Comparison of ENCODE assay signal across 9 mouse cellular contexts in genomic region chr10:5921771-5922170, GRCm38 (mm10). TPM values are rescaled to one million over a fixed set of nuclear protein-coding genes. Genes with fewer than 3 reads are reported as not detected.
DNase-seq lines count a peak whose midpoint lies in the region; ATAC-seq and TF ChIP-seq lines count a peak whose summit lies in the region.
"Had no signal": no experiment of that assay in that cellular context is flagged by ENCODE, and none has a peak within 500 bp of the region (broad histone marks: within the 10 kb centered on the region; RNA-seq: fewer than 3 reads in every experiment).

No protein-coding gene starts in this region.

- H3K27me3 ChIP-seq in heart, embryonic 13.5 days (replicated peaks): peaks cover 19% of the 10 kb centered on the region
- H3K27me3 ChIP-seq in forebrain, embryonic 10.5 days (ENCODE audit: poor library complexity, severe bottlenecking): peaks cover 32% of the 10 kb centered on the region
- H3K27me3 ChIP-seq in limb, embryonic 14.5 days (ENCODE audit: control insufficient read depth, insufficient read depth, low read length): peaks cover 16% of the 10 kb centered on the region
- H3K27me3 ChIP-seq in small intestine, adult 2 months (ENCODE audit: control insufficient read depth, insufficient read depth, low read length): peaks cover 10% of the 10 kb centered on the region

- no peak for TF ChIP-seq CTCF in small intestine, adult 2 months (IDR thresholded peaks at IDR 0.05; ENCODE audit: extremely low read depth, insufficient read length, insufficient replicate concordance, low read depth, low read length)

- H3K27ac ChIP-seq in heart, embryonic 13.5 days (replicated peaks): no peak overlapping the region
- H3K27ac ChIP-seq in ES-E14 (ENCODE audit: insufficient read depth, low read depth, low read length, poor library complexity, severe bottlenecking): no peak overlapping the region
- peak overlapping the region; percentile 81 for H3K27ac ChIP-seq in forebrain, embryonic 10.5 days
- no peak overlapping the region for H3K27ac ChIP-seq in limb, embryonic 14.5 days (replicated peaks; ENCODE audit: low read depth, low read length)
- no peak overlapping the region for H3K27ac ChIP-seq in small intestine, adult 2 months (ENCODE audit: insufficient read depth, low read depth, low read length)

- H3K4me2 ChIP-seq in heart, embryonic 13.5 days: peak overlapping the region; percentile 100
- H3K4me2 ChIP-seq in limb, embryonic 14.5 days (replicated peaks; ENCODE audit: low read depth, low read length, severe bottlenecking): peak overlapping the region; percentile 98

- H3K9ac ChIP-seq in heart, embryonic 13.5 days: peak overlapping the region; percentile 77
- H3K9ac ChIP-seq in ES-E14 (ENCODE audit: insufficient read depth, low read depth, low read length, poor library complexity, severe bottlenecking): peak overlapping the region; percentile 47
- H3K9ac ChIP-seq in limb, embryonic 14.5 days (ENCODE audit: low read depth, low read length, severe bottlenecking): peak overlapping the region; percentile 54

- ATAC-seq in heart, embryonic 13.5 days (ENCODE audit: extremely low read depth, insufficient number of reproducible peaks, low FRiP score, low TSS enrichment): no peak
- no peak for ATAC-seq in limb, embryonic 14.5 days (ENCODE audit: low FRiP score, low read depth)

- TF ChIP-seq POLR2A in limb, embryonic 14.5 days (IDR thresholded peaks at IDR 0.05; ENCODE audit: borderline replicate concordance, extremely low read depth, insufficient read depth, insufficient read length): no peak
- no peak for TF ChIP-seq POLR2A in small intestine, adult 2 months (IDR thresholded peaks at IDR 0.05; ENCODE audit: low read depth, low read length)

- peaks cover 15% of the 10 kb centered on the region for H3K4me1 ChIP-seq in heart, embryonic 13.5 days
- H3K4me1 ChIP-seq in ES-E14 (ENCODE audit: control insufficient read depth in 2 of 2, insufficient read depth in 2 of 2, low read length in 2 of 2, poor library complexity in 1 of 2): peaks cover 0 to 3% of the 10 kb centered on the region in 2 experiments; a peak in 1 of 4 replicates
- H3K4me1 ChIP-seq in forebrain, embryonic 10.5 days: peaks cover 19% of the 10 kb centered on the region
- peaks cover 4% of the 10 kb centered on the region; the same call in 1 of the 2 replicates for H3K4me1 ChIP-seq in limb, embryonic 14.5 days (ENCODE audit: control insufficient read depth, insufficient read depth, low read length)
- H3K4me1 ChIP-seq in small intestine, adult 2 months (ENCODE audit: control insufficient read depth, insufficient read depth, insufficient read length, low read length): no peaks in the 10 kb centered on the region

- H3K36me3 ChIP-seq in heart, embryonic 13.5 days: no peaks in the 10 kb centered on the region
- H3K36me3 ChIP-seq in ES-E14 (ENCODE audit: control insufficient read depth, insufficient read depth, low read length, poor library complexity, severe bottlenecking): no peaks in the 10 kb centered on the region
- H3K36me3 ChIP-seq in forebrain, embryonic 10.5 days (replicated peaks): no peaks in the 10 kb centered on the region
- no peaks in the 10 kb centered on the region for H3K36me3 ChIP-seq in limb, embryonic 14.5 days (ENCODE audit: control insufficient read depth, insufficient read depth, low read length)
- no peaks in the 10 kb centered on the region for H3K36me3 ChIP-seq in small intestine, adult 2 months (ENCODE audit: control insufficient read depth, insufficient read depth, low read length)

- H3K9me3 ChIP-seq in heart, embryonic 13.5 days: no peaks in the 10 kb centered on the region
- no peaks in the 10 kb centered on the region for H3K9me3 ChIP-seq in ES-E14 (ENCODE audit: control insufficient read depth, insufficient read depth, low read depth, low read length)
- H3K9me3 ChIP-seq in forebrain, embryonic 10.5 days: no peaks in the 10 kb centered on the region
- no peaks in the 10 kb centered on the region for H3K9me3 ChIP-seq in limb, embryonic 14.5 days (ENCODE audit: control insufficient read depth, low read length)

- no peak for DNase-seq in heart, adult 18-20 months
- no peak for DNase-seq in ES-E14 (ENCODE audit: low read depth, low spot score)
- DNase-seq in forebrain, embryonic 10.5 days (ENCODE audit: extremely low spot score, low spot score): peak; percentile 16
- no peak for DNase-seq in limb, embryonic 14.5 days (ENCODE audit: low spot score)
- DNase-seq in adrenal gland, postnatal 4 days (ENCODE audit: low spot score in 2 of 2): no peak
- no peak for DNase-seq in lung, postnatal 4 days

- under 1% methylated on average over 31 of the region's 31 CpGs for WGBS in heart, embryonic 13.5 days
- WGBS in forebrain, embryonic 10.5 days: under 1% methylated on average over 31 of the region's 31 CpGs
- 1% methylated on average over 28 of the region's 31 CpGs for WGBS in limb, embryonic 14.5 days
- WGBS in small intestine, adult 2 months: 2% methylated on average over 31 of the region's 31 CpGs

- H3K4me3 ChIP-seq in heart, embryonic 13.5 days: peak overlapping the region; percentile 74
- peak overlapping the region; percentile 71 to 80 for H3K4me3 ChIP-seq in ES-E14 (ENCODE audit: insufficient read depth in 1 of 2, low read depth in 1 of 2, low read length in 2 of 2, poor library complexity in 1 of 2, severe bottlenecking in 1 of 2)
- H3K4me3 ChIP-seq in forebrain, embryonic 10.5 days: peak overlapping the region; percentile 78
- H3K4me3 ChIP-seq in limb, embryonic 14.5 days (replicated peaks; ENCODE audit: low read length): peak overlapping the region; percentile 61
- H3K4me3 ChIP-seq in small intestine, adult 2 months (ENCODE audit: low read depth, low read length): peak overlapping the region; percentile 54

- in situ Hi-C loops in ES-E14 (cut with MboI; ENCODE audit: low sequenced_read_pairs in 2 of 2, unreplicated experiment in 2 of 2): no loop called here

TF ChIP-seq in ES-E14, 5 proteins besides CTCF, POLR2A, EP300 and RAD21:
- TF ChIP-seq CHD2 (IDR thresholded peaks at IDR 0.05; ENCODE audit: low read depth, low read length): no peak
- TF ChIP-seq HCFC1 (IDR thresholded peaks at IDR 0.05; ENCODE audit: borderline replicate concordance, insufficient read depth, low read length): no peak
- no peak for TF ChIP-seq MAFK (IDR thresholded peaks at IDR 0.05; ENCODE audit: insufficient read depth, low read depth, low read length)
- no peak for TF ChIP-seq ZNF384 (IDR thresholded peaks at IDR 0.05; ENCODE audit: low read depth, low read length)
- TF ChIP-seq ZC3H11A (IDR thresholded peaks at IDR 0.05; ENCODE audit: borderline replicate concordance, low read depth, low read length): no peak

RNA-seq across cellular contexts. Expression of gene Rgs17, which starts 0.4 kb away (rescaled TPM):
- polyA plus RNA-seq in heart, embryonic 13.5 days (2015; fragmentation: Nextera tagmentation; extraction: Ambion mirVana): 0.86 and 0.88 TPM in 2 replicates
- total RNA-seq in heart, adult 18-20 months (2021): 1 to 10 TPM in 1 of 2 experiments, under 1 TPM in 1; 0.67 to 1.1 TPM
- 0.42 and 0.85 TPM in 2 replicates for total RNA-seq in ES-E14 (2012; rRNA removed)
- polyA plus RNA-seq in forebrain, embryonic 10.5 days (2016; fragmentation: Nextera tagmentation; extraction: Ambion mirVana): 0.73 and 1.2 TPM in 2 replicates
- 0.57 and 0.64 TPM in 2 replicates for polyA plus RNA-seq in limb, embryonic 14.5 days (2012; rRNA removed)
- 1.0 and 2.3 TPM in 2 replicates for polyA plus RNA-seq in limb, embryonic 14.5 days (2014; fragmentation: Nextera tagmentation; extraction: Ambion mirVana)
- 0.03 and 0.15 TPM in 2 replicates for polyA plus RNA-seq in small intestine, adult 2 months (2012; rRNA removed)
- total RNA-seq in adrenal gland, postnatal 4 days (2021): 1 to 10 TPM; 3.2 to 3.6 TPM
- total RNA-seq: hematopoietic stem cell, adult 5-6 weeks had no signal
